In the genomic region with DNA sequence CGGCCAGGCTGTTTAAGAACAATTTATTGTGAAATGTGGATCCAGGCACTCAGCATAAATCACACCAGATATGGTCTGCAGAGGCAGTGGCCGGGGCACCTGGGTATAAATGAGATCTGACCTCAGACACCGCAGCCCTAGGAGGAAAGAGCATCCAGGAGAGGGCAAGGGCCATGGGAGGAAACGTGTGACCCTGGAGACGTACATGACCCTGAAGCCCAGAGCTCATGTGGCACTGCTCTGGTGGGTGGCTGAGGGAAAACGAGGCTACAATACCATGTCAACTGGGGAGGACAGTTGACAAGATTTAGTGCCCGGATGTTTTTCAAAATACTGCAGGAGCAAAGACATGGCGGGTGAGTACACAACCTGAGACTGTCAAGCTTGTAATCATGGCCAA, we compare ENCODE assay signal across 21 mouse cellular contexts.
"Had no signal": no experiment of that assay in that cellular context is flagged by ENCODE, and none has a peak within 500 bp of the region (broad histone marks: within the 10 kb centered on the region; RNA-seq: fewer than 3 reads in every experiment).

No protein-coding gene starts in this region.

- H3K4me3 ChIP-seq: heart, embryonic 10.5 days; heart, embryonic 12.5 days; hindbrain, embryonic 13.5 days; hindbrain, embryonic 15.5 days; limb, embryonic 13.5 days; limb, embryonic 15.5 days; liver, embryonic 12.5 days had no signal

- H3K4me1 ChIP-seq: heart, embryonic 10.5 days; heart, embryonic 12.5 days; hindbrain, embryonic 13.5 days; hindbrain, embryonic 15.5 days; limb, embryonic 13.5 days; liver, embryonic 12.5 days had no signal

- ATAC-seq: forebrain, postnatal 0 days; hindbrain, postnatal 0 days; intestine, embryonic 16.5 days; liver, embryonic 12.5 days had no signal

- H3K4me2 ChIP-seq: heart, embryonic 12.5 days; hindbrain, embryonic 13.5 days; hindbrain, embryonic 15.5 days; limb, embryonic 13.5 days; limb, embryonic 15.5 days; liver, embryonic 12.5 days had no signal

- H3K27me3 ChIP-seq: heart, embryonic 12.5 days; hindbrain, embryonic 13.5 days; hindbrain, embryonic 15.5 days; limb, embryonic 13.5 days; limb, embryonic 15.5 days; liver, embryonic 12.5 days had no signal

- H3K9me3 ChIP-seq: heart, embryonic 10.5 days; hindbrain, embryonic 13.5 days; limb, embryonic 13.5 days; limb, embryonic 15.5 days; liver, embryonic 12.5 days had no signal

- H3K27ac ChIP-seq: heart, embryonic 10.5 days; hindbrain, embryonic 13.5 days; hindbrain, embryonic 15.5 days; hindbrain, postnatal 0 days; limb, embryonic 13.5 days; limb, embryonic 15.5 days; liver, embryonic 12.5 days; liver, embryonic 14.5 days had no signal

- H3K9ac ChIP-seq: forebrain, postnatal 0 days; heart, embryonic 12.5 days; hindbrain, embryonic 13.5 days; hindbrain, embryonic 15.5 days; limb, embryonic 13.5 days; limb, embryonic 15.5 days; liver, embryonic 12.5 days; liver, embryonic 14.5 days had no signal

- H3K36me3 ChIP-seq: heart, embryonic 10.5 days; heart, embryonic 12.5 days; hindbrain, embryonic 13.5 days; hindbrain, embryonic 15.5 days; limb, embryonic 13.5 days; limb, embryonic 15.5 days; liver, embryonic 12.5 days had no signal

- DNase-seq: forebrain, postnatal 0 days; gastrocnemius, postnatal 14 days; gastrocnemius, postnatal 36 days; heart, adult 18-20 months; heart, postnatal 10 days; kidney, adult 11 months; kidney, adult 2 months; kidney, postnatal 14 days; layer of hippocampus, adult 9-11 months; layer of hippocampus, postnatal 36 days; left cerebral cortex, postnatal 4 days had no signal
